Mouse (Mus musculus) ES-CJ7 (cell line): Measurements from ENCODE around the gene Dtx3.
"Not testable (repeated sequence)": the region's sequence is repeated elsewhere in the genome, so short reads cannot be mapped to it uniquely, and the experiment has no call there.

Experiments
- DNase-seq: peaks from one replicate; pipeline ENCODE4 v3.0.0; 2011; ENCODE audit warnings: low read depth, low spot score

The Dtx3 gene

DNA sequence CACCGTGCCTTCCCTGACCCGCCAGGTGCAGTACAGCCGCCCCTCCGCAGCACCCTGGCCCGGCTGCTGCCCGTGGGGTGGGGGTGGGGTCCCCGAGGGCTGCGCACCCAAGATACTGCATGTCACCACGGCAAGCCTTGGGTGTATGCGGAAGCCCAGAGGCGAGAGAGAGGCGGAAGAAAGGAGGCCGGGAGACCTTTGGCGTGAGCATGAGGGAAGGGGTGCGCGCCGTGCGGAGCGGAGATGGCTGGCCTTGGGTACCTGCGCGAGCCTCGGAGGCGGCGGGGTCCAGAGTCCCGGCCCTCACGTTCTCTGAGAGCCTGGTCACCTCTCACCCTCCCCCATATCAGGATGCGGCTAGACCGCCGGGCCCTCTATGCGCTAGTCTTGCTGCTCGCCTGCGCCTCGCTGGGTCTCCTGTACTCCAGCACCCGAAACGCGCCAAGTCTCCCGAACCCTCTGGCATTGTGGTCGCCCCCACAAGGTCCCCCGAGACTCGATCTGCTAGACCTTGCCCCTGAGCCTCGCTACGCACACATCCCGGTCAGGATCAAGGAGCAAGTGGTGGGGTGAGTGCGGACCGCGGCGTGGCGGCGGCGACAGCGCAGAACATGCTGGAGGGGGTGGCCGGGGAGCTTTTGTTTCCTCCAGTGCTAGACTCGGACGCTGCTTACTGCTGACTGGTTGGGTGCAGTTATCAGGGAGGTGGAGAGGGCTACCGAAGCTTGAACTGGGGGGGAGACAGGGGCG is 29.7 kb downstream of the Dtx3 start:
- peak; percentile 77 for DNase-seq

DNA sequence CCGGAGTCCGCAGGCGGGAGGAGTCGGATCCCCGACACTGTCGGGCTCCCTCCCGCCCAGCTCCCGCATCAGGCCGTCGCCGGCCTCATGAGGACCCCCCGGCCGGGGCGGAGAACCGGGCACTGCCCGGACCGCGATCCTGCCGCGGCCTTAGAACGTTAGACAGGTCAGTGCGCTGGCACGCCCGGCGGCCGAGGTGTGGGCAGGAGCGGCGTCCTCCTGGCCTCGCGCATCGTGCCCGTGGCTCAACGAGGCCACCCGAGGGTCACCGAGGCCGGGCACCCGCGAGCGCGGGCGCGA is 30.2 kb downstream of the Dtx3 start:
- no peak for DNase-seq

GRCm38 (mm10) chr10:127164631-127165353 is 30.7 kb downstream of the Dtx3 start, which contains the start of gene B4galnt1:
Gene B4galnt1 (plus strand): TSS chr10:127165225.
- peak; percentile 85 for DNase-seq

- DNase-seq: no peak
These were observed 31.3 kb downstream of the Dtx3 start for GRCm38 (mm10) chr10:127164190-127164589.

DNA sequence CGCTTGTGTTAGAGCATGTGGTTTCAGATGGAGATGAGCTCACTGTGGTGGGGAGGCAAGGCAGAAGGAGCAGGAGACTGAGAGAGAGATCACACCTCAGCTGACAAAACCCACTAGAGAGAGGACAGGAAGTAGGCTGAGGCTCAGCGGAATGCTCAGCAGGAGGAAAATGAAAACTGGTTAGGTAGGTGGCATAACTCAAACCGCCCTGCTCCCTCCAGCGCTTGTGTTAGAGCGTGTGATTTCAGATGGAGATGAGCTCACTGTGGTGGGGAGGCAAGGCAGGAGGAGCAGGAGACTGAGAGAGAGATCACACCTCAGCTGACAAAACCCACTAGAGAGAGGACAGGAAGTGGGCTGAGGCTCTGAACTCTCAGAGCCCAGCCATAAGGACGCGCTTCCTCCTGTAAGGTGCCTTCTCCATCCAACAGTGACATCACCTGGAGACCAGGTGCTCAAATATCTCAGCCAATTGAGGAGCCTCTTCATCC is 32.7 kb downstream of the Dtx3 start:
- not testable (repeated sequence) for DNase-seq

DNA sequence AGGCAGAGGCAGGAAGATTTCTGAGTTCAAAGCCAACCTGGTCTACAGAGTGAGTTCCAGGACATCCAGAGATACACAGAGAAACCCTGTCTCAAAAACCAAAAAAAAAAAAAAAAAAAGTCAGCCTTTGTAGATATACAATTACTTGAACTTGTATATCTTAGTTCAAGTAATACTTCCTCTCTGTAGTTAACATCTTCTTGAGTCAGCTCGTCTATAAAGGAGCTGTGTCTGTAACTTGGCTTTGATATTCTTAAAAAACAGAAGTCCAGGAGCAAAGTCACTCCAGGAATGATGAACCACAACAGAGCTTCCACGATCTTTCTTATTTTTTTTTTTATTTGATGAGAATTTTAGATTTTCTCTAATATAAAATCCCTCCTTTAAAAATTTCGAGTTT is 34.8 kb downstream of the Dtx3 start:
- DNase-seq: no peak

DNA sequence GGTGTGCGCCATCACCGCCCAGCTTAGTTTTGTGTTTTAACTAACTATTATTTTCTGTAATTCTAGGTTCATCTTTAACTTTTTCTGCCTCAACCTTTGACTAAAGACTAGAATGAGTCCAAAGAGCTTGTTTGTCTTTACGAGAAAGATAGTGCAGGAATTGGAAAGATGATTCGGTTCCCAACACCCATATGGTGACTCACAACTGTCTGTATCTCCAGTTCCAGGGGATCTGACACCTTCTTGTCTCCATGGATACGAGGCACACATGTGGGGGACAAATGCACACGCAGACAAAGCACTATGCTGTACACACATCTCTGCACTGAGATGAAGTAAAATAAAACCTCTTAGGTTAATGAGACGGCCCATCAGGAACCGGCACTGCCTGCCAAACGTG is 35.4 kb downstream of the Dtx3 start:
- no peak for DNase-seq

DNA sequence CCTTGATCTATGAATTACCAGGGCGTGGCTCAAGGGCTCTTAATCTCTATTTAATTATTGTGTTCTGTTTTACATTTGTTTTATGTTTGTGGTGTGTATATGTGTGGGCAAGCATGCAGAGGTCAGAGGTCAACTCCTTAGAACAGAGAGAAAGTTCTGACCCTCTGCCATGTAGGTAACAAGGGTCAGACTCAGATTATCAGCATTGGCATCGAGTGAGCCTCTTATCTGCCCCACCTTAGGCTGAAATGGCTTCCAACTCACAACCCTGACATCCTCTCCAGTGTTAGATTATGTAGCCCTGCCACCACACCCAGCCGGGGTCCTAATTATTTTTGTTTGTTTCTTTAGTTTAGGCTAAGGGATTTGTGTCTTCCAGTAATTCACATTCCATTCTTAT is 37.1 kb downstream of the Dtx3 start:
- no peak for DNase-seq

DNA sequence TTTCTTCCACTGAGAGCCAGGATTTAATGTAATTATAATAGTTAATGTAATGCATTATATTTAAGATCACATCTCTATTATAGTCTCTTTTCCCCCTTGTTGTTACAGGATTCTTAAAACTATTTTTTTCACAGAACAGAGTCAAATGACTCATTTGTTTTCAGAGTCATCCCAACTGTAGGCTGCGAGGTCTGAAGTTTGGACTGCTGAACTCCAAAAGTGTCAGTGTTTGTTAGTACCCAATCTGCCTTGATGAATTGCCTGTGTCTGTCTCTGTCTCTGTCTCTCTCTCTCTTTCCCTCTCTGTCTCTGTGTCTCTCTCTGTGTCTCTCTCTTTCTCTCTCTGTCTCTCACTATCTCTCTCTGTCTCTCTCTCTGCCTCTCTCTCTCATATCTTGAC is 39.0 kb downstream of the Dtx3 start:
- DNase-seq: no peak

- no peak for DNase-seq
These were observed 39.4 kb downstream of the Dtx3 start for GRCm38 (mm10) chr10:127156089-127156488.

- DNase-seq: no peak
These were observed 40.9 kb downstream of the Dtx3 start for GRCm38 (mm10) chr10:127154652-127155051.

DNA sequence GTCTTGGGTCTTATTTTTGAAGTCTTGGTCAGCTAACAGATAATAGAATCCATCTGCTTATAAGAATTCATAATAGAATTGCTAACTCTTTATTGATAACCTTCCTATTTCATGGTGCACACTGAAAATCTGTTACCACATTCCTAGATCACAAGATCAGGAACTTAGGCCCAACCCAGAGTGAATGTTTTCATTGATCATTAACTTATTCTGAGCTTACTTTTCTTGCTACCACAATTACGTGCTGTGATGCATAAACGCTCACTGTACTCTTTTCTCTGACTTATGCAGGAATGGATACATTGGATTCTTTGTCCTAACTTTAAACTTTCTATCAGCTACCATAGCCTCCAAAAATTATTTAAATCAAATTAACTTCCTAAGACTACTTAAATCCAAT is 41.3 kb downstream of the Dtx3 start:
- no peak for DNase-seq

DNA sequence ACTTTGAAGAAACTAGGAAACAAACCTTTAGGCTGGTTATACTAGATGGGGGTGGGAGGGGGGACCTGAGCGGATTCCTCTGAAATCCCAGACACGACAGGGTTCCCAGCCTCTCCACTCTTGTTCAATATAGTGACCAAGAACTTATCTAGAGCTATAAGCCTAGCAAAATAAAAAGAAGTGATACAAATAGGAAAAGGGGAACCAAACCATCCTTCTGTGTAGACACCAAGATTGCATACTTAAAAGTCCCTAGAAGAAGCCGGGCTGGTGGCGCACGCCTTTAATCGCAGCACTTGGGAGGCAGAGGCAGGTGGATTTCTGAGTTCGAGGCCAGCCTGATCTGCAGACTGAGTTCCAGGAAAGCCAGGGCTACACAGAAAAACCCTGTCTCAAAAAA is 42.2 kb downstream of the Dtx3 start:
- DNase-seq: no peak

- DNase-seq: peak; percentile 77
These were observed 43.0 kb downstream of the Dtx3 start for GRCm38 (mm10) chr10:127152556-127152955.

DNA sequence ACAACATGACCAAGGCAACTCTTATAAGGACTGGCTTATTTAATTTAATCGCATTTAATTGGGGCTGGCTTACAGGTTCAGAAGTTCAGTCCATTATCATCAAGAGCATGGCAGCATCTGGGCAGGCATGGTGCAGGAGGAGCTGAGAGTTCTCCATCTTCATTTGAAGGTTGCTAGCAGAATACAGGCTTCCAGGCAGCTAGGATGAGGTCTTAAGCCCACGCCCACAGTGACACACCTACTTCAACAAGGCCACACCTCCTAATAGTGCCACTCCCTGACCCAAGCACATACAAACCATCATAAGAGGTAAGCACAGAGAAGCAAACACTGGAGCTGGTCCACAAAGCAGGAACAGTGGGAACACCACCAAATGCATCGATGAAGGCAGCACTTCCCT is 44.3 kb downstream of the Dtx3 start:
- DNase-seq: not testable (repeated sequence)

- no peak for DNase-seq
These were observed 45.1 kb downstream of the Dtx3 start for GRCm38 (mm10) chr10:127150471-127150872.

- peak; percentile 65 for DNase-seq
These were observed 48.4 kb downstream of the Dtx3 start for GRCm38 (mm10) chr10:127147135-127147534.

- no peak for DNase-seq
These were observed 50.2 kb downstream of the Dtx3 start for GRCm38 (mm10) chr10:127145303-127145702.

GRCm38 (mm10) chr10:127144536-127144935 is 51.0 kb downstream of the Dtx3 start:
- no peak for DNase-seq

DNA sequence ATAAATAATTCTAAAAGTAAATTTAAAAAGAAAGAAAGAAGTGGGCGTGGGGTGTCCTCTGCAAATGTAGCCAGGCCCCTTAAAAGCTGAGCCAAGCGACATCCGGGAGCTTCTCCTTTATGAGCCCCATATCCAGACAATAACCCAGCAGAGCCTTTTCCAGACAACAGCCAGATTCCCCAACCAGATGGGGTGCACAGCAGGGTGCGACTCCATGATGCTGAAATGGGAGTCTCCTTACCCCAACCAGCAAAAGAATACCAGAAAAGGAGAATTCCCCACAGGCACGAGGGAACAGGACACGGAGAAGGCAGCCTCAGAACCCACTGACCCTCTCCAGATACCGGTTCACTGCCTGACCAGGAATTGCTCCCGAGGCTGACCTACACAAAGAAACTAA is 52.3 kb downstream of the Dtx3 start:
- no peak for DNase-seq

GRCm38 (mm10) chr10:127141500-127141899 is 54.0 kb downstream of the Dtx3 start:
- DNase-seq: no peak

GRCm38 (mm10) chr10:127140971-127141370 is 54.6 kb downstream of the Dtx3 start:
- no peak for DNase-seq
